Mouse (Mus musculus): Measurements from ENCODE around the gene Acvr1b. TPM values are rescaled to one million over a fixed set of nuclear protein-coding genes. Genes with fewer than 3 reads are reported as not detected.

Acvr1b gene
- polyA plus RNA-seq, 1 experiment from 2014 or later, result 14.3 TPM

DNA sequence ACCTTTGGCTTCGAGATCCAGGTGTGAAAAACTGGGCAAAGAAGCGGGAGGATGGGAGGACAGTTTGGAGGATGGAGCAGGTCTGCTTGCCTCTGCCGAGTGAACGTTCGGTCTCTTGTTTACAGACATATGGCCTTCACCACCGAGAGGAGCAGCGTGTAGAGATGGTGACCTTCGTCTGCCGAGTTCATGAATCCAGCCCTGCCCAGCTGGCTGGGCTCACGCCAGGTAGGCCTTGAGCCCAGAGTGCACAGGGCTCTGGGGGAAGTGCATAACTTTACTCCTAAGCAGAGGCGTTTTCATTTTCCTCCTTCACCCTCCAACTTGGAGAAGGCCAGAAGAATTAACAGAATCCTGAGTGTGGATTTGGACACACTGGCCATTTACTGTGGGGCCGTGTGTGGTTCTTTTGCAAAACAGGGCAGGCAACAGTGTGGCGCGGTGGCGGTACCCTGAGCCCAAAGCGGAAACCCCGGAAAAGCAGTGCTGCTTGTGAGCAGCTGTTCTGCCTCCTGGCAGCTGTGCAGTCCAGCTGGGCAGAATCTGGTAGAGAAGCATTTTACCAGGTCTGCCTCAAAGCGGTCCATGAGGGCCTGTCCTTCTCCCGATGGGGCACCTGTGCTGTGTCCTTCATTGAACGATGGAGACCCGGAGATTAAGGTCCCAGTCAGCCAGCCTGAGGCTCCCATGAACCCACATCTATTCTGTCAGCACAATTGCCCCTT is 55.2 kb downstream of the Acvr1b start:
- Histone ChIP-seq H3K36me3 (ENCODE audit: poor library complexity, severe bottlenecking) (peaks cover 24% of the 10 kb centered on the region), H3K4me3 (no peak overlapping the region), H3K27ac (no peak overlapping the region), H3K9ac (no peak overlapping the region), H3K4me1 (peaks cover 19% of the 10 kb centered on the region), H3K27me3 (0 out of 2 replicates have a peak, but pooled peaks cover 13% of the 10 kb centered on the region), H3K9me3 (replicated peaks) (no peaks in the 10 kb centered on the region), H3K4me2 (no peak overlapping the region)
- 92% methylated on average over 21 of the region's 21 CpGs for WGBS
- no peak for ATAC-seq

- H3K4me2 ChIP-seq, result no peak overlapping the region
- H3K9ac ChIP-seq, result no peak overlapping the region
- ATAC-seq, result no peak
- no peaks in the 10 kb centered on the region for H3K9me3 ChIP-seq (replicated peaks)
- H3K4me3 ChIP-seq, result no peak overlapping the region
- peaks cover 24% of the 10 kb centered on the region for H3K36me3 ChIP-seq (ENCODE audit: poor library complexity, severe bottlenecking)
- WGBS, result 95% methylated on average over 19 of the region's 19 CpGs
- peaks cover 18% of the 10 kb centered on the region; the same call in 1 of the 2 replicates for H3K4me1 ChIP-seq
- 0 out of 2 replicates have a peak, but pooled peaks cover 3% of the 10 kb centered on the region for H3K27me3 ChIP-seq
- no peak overlapping the region for H3K27ac ChIP-seq
These were observed 56.6 kb downstream of the Acvr1b start for GRCm38 (mm10) chr15:101230503-101230902.

DNA sequence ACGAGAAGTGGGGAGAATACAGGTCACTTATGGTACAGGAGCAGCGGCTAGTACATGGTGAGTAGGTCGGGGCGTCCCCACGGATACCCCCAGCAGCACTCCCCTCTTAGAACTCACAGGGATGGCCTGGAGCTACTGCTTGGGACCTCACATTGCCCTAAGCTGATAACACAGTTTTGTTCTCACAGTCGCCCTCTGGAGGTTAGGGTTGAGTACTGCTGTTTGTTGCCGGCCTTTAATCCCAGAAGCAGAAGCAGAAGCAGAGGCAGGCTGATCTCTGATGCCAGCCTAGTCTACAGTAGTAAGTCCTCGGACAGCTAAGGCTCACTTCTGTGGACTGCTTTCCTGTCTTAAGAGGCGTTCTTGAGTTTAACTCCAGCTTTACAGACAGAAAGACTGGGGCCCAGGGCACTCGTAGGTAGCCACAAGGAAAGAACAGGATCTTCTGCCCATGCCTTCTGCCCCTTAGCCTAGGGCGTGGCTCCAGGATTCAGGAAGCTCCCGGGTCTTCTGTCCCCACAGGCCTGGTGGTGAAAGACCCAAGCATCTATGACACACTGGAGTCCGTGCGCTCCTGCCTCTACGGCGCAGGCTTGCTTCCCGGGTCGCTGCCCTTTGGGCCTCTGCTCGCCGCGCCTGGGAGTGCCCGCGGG is 57.3 kb downstream of the Acvr1b start:
- peaks cover 24% of the 10 kb centered on the region for H3K36me3 ChIP-seq (ENCODE audit: poor library complexity, severe bottlenecking)
- no peak for ATAC-seq
- peak overlapping the region; percentile 39 for H3K4me2 ChIP-seq
- no peaks in the 10 kb centered on the region for H3K9me3 ChIP-seq (replicated peaks)
- H3K4me3 ChIP-seq, result no peak overlapping the region
- H3K27me3 ChIP-seq, result 0 out of 2 replicates have a peak, but pooled peaks cover 3% of the 10 kb centered on the region
- no peak overlapping the region for H3K9ac ChIP-seq
- WGBS, result 83% methylated on average over 23 of the region's 23 CpGs
- peaks cover 24% of the 10 kb centered on the region; the same call in 1 of the 2 replicates for H3K4me1 ChIP-seq
- H3K27ac ChIP-seq, result no peak overlapping the region

DNA sequence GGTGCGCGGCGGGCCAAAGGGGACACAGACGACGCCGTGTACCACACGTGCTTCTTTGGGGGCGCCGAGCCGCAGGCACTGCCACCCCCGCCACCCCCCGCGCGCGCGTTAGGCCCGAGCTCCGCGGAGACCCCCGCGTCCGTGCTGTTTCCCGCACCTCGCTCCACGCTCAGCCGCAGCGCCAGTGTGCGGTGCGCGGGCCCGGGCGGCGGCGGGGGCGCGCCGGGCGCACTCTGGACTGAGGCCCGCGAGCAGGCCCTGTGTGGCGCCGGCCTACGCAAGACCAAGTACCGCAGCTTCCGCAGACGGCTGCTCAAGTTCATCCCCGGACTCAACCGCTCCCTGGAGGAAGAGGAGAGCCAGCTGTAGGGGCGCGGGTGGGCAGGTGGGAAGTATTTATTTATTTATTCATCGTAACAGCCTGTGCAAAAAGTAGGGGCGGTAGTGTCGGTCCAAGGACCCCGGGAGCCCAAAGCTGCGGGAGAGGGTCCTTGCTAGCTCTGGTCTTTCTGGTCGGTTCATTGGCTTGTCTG is 57.8 kb downstream of the Acvr1b start:
- H3K9me3 ChIP-seq (replicated peaks), result no peaks in the 10 kb centered on the region
- H3K36me3 ChIP-seq (ENCODE audit: poor library complexity, severe bottlenecking), result peaks cover 24% of the 10 kb centered on the region
- ATAC-seq, result no peak
- no peak overlapping the region for H3K4me3 ChIP-seq
- H3K4me2 ChIP-seq, result peak overlapping the region; percentile 39
- peaks cover 24% of the 10 kb centered on the region; the same call in 1 of the 2 replicates for H3K4me1 ChIP-seq
- H3K9ac ChIP-seq, result no peak overlapping the region
- 59% methylated on average over 56 of the region's 56 CpGs for WGBS
- H3K27ac ChIP-seq, result no peak overlapping the region
- 0 out of 2 replicates have a peak, but pooled peaks cover 3% of the 10 kb centered on the region for H3K27me3 ChIP-seq

DNA sequence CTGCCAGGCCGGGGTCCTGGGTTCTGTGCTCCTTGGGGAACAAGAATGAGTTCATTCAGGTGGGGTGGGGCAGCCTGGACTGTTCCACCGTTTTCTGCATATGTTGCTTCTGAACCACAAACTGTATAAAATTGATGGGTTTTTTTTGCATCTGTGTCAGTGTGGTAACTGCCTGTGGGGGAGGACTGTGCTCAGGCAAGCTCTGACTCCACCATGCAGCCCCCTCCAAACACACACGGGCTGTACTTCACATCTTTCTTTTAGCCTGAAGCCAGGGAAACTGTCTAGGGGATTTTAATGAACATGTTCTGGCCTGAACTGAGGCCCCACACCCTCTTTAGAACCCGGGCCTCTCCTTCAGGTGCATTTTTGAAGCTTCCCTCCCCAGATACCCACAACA is 58.7 kb downstream of the Acvr1b start:
- Histone ChIP-seq H3K9ac (no peak overlapping the region), H3K36me3 (ENCODE audit: poor library complexity, severe bottlenecking) (peaks cover 24% of the 10 kb centered on the region), H3K4me1 (peaks cover 24% of the 10 kb centered on the region; the same call in 1 of the 2 replicates), H3K27ac (no peak overlapping the region), H3K27me3 (0 out of 2 replicates have a peak, but pooled peaks cover 3% of the 10 kb centered on the region), H3K4me3 (no peak overlapping the region), H3K9me3 (replicated peaks) (no peaks in the 10 kb centered on the region), H3K4me2 (no peak overlapping the region)
- WGBS, result 91% methylated on average over 4 of the region's 4 CpGs
- no peak for ATAC-seq

DNA sequence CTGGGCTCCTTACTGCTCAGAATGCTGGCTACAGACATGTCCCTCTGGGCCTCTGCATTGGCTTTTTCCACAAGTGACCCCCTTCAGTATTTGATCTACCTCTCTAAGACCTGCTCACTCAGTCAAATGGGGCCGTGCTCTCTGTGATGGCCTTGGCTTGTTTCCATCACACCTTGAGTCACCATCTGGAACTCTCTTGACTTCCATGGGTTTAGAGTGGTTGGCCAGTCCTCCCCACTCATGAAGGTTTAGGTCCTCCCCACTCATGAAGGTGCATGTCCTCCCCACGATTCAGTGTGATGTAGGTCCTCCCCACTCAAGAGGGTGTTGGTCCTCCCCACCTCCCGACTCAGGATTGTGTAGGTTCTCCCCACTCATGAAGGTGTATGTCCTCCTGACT is 59.3 kb downstream of the Acvr1b start:
- Histone ChIP-seq H3K4me2 (no peak overlapping the region), H3K36me3 (ENCODE audit: poor library complexity, severe bottlenecking) (peaks cover 24% of the 10 kb centered on the region), H3K4me1 (peaks cover 18% of the 10 kb centered on the region; the same call in 1 of the 2 replicates), H3K27ac (no peak overlapping the region), H3K9ac (no peak overlapping the region), H3K9me3 (replicated peaks) (no peaks in the 10 kb centered on the region), H3K4me3 (no peak overlapping the region), H3K27me3 (0 out of 2 replicates have a peak, but pooled peaks cover 3% of the 10 kb centered on the region)
- no peak for ATAC-seq
- WGBS, result 81% methylated on average over 3 of the region's 3 CpGs

GRCm38 (mm10) chr15:101233641-101234275 is 59.9 kb downstream of the Acvr1b start:
- Histone ChIP-seq H3K4me2 (no peak overlapping the region), H3K9me3 (replicated peaks) (no peaks in the 10 kb centered on the region), H3K36me3 (ENCODE audit: poor library complexity, severe bottlenecking) (peaks cover 23% of the 10 kb centered on the region), H3K4me3 (no peak overlapping the region), H3K9ac (no peak overlapping the region), H3K4me1 (peaks cover 18% of the 10 kb centered on the region), H3K27me3 (0 out of 2 replicates have a peak, but pooled peaks cover 7% of the 10 kb centered on the region), H3K27ac (no peak overlapping the region)
- no peak for ATAC-seq
- 19% methylated on average over 11 of the region's 11 CpGs for WGBS

- Histone ChIP-seq H3K9me3 (replicated peaks) (no peaks in the 10 kb centered on the region), H3K27me3 (0 out of 2 replicates have a peak, but pooled peaks cover 9% of the 10 kb centered on the region), H3K4me3 (no peak overlapping the region), H3K36me3 (ENCODE audit: poor library complexity, severe bottlenecking) (peaks cover 14% of the 10 kb centered on the region), H3K4me1 (peaks cover 23% of the 10 kb centered on the region), H3K27ac (no peak overlapping the region), H3K9ac (no peak overlapping the region), H3K4me2 (no peak overlapping the region)
- no peak for ATAC-seq
- WGBS, result 55% methylated on average over 10 of the region's 10 CpGs
These were observed 60.9 kb downstream of the Acvr1b start for GRCm38 (mm10) chr15:101234611-101235341.

DNA sequence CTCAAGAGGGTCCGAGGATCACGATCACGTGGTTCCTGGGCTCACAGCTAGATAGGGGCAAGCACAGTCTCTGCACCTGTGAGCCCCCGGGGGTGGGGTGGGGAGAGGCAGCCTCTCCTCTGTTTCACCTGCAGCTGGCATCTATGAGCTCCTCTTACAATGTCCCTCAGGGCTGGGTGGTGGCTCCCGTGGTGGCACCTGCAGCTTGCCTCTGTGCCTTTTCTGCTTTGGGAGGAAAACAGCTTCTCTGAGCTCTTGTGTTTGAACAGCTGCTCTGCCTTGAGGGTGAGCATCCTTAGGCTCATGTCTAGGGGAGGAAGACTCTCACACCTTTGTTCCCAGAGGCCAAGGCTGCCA is 61.5 kb downstream of the Acvr1b start:
- Histone ChIP-seq H3K36me3 (ENCODE audit: poor library complexity, severe bottlenecking) (peaks cover 14% of the 10 kb centered on the region), H3K27ac (no peak overlapping the region), H3K27me3 (0 out of 2 replicates have a peak, but pooled peaks cover 9% of the 10 kb centered on the region), H3K4me3 (no peak overlapping the region), H3K4me1 (peaks cover 23% of the 10 kb centered on the region), H3K9ac (no peak overlapping the region), H3K4me2 (no peak overlapping the region), H3K9me3 (replicated peaks) (no peaks in the 10 kb centered on the region)
- no peak for ATAC-seq
- 36% methylated on average over 5 of the region's 5 CpGs for WGBS

DNA sequence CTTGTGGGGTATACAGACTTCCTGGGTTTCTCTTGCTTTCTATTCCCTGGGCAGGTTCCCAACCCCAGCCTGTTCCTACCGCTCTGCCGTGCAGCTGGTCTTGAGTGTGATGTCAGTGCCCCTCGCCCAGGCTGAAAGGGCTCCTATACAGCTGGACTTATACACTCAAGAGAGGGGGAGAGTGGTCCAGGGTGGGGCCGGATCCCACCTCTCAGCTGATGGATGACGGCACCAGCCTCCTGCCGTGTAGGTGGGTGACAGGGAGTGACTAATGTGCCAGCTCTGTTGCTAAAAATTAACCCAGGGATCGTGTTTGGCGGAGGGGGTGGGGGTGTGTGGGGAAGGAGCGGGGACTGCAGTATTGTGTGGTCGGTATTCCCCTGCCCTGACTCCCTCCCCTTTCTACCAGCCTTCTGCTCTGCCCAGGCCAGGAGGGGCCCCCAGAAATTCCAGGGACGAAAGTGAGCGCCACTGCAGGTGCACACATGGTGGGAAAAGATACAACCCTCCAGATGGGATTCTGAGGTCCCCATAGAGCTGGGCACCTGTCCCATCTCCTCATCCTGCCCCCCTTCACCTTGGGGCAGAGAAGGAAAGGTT is 62.0 kb downstream of the Acvr1b start:
- WGBS, result 52% methylated on average over 11 of the region's 12 CpGs
- no peak overlapping the region for H3K4me2 ChIP-seq
- H3K36me3 ChIP-seq (ENCODE audit: poor library complexity, severe bottlenecking), result peaks cover 9% of the 10 kb centered on the region
- H3K9ac ChIP-seq, result no peak overlapping the region
- H3K27me3 ChIP-seq, result 0 out of 2 replicates have a peak, but pooled peaks cover 9% of the 10 kb centered on the region
- H3K4me3 ChIP-seq, result no peak overlapping the region
- no peak overlapping the region for H3K27ac ChIP-seq
- no peak for ATAC-seq
- no peaks in the 10 kb centered on the region for H3K9me3 ChIP-seq (replicated peaks)
- H3K4me1 ChIP-seq, result peaks cover 24% of the 10 kb centered on the region

DNA sequence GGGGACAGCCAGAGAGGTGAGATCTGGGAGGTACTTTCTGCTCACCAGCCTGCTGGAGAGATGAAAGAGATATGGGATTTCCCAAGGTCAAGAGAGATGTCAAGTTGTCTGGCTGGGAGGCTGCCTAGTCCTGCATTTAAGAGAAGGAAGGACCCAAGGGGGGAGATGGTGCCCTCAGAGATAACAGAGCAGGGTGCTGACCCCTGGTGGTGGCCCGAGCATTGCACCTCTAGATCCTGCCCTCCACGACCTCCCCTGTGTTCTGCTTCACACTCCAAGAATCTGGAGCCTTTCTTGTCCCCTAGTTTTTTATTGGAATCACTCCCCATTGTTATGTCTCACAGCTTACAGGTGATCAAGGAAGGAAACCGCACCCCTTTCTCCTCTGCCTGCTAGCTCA is 63.0 kb downstream of the Acvr1b start:
- H3K4me2 ChIP-seq, result no peak overlapping the region
- peaks cover 7% of the 10 kb centered on the region; the same call in 1 of the 2 replicates for H3K27me3 ChIP-seq
- no peak for ATAC-seq
- no peak overlapping the region for H3K9ac ChIP-seq
- H3K27ac ChIP-seq, result no peak overlapping the region
- H3K9me3 ChIP-seq (replicated peaks), result no peaks in the 10 kb centered on the region
- H3K36me3 ChIP-seq (ENCODE audit: poor library complexity, severe bottlenecking), result no peaks in the 10 kb centered on the region
- H3K4me3 ChIP-seq, result no peak overlapping the region
- peaks cover 30% of the 10 kb centered on the region for H3K4me1 ChIP-seq
- WGBS, result 10% methylated on average over 3 of the region's 3 CpGs
